10 mouse cellular contexts compared by ENCODE assay signal in the genomic region with DNA sequence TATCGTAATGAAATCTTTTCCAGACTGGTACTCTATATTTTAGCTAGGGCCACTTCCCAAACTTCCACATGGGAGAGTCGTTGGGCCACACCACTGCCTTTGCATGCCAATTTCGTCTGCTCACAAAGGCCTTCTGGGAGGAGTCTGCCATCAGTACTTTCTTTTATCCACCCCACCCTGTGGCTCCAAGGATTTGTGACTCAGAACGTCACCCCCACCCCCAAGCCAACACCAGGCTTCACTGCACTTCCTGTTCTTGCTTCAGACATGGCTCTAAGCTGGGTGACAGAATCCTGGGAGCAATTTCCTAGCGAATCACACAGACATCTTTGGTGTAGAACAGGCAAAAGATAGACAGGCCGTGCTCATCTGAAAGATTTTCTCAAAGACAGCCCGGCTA. TPM values are rescaled to one million over a fixed set of nuclear protein-coding genes. Genes with fewer than 3 reads are reported as not detected.
DNase-seq lines count a peak whose midpoint lies in the region; ATAC-seq and TF ChIP-seq lines count a peak whose summit lies in the region.
"Had no signal": no experiment of that assay in that cellular context is flagged by ENCODE, and none has a peak within 500 bp of the region (broad histone marks: within the 10 kb centered on the region; RNA-seq: fewer than 3 reads in every experiment).

No protein-coding gene starts in this region.

- WGBS in lung, adult 2 months, result 38% methylated on average over 7 of the region's 7 CpGs
- WGBS in heart, embryonic 13.5 days, result 53% methylated on average over 7 of the region's 7 CpGs
- 63% methylated on average over 7 of the region's 7 CpGs for WGBS in stomach, embryonic 14.5 days
- 65% methylated on average over 7 of the region's 7 CpGs for WGBS in forebrain, embryonic 13.5 days

- H3K4me1 ChIP-seq in lung, adult 2 months (ENCODE audit: control insufficient read depth, insufficient read depth, low read length), result 0 out of 2 replicates have a peak, but pooled peaks cover 3% of the 10 kb centered on the region
- H3K4me1 ChIP-seq in heart, embryonic 13.5 days, result peaks cover 59% of the 10 kb centered on the region
- peaks cover 4% of the 10 kb centered on the region; the same call in 1 of the 2 replicates for H3K4me1 ChIP-seq in stomach, embryonic 14.5 days (ENCODE audit: control insufficient read depth, insufficient read depth, low read length)
- H3K4me1 ChIP-seq in forebrain, embryonic 13.5 days, result no peaks in the 10 kb centered on the region

- no peak for TF ChIP-seq POLR2A in lung, adult 2 months (IDR thresholded peaks at IDR 0.05; ENCODE audit: borderline replicate concordance, extremely low read depth, low read depth, low read length)

- H3K9ac ChIP-seq in heart, embryonic 13.5 days, result peak overlapping the region; percentile 21
- H3K9ac ChIP-seq in stomach, embryonic 14.5 days (replicated peaks; ENCODE audit: low read depth, low read length), result no peak overlapping the region
- no peak overlapping the region for H3K9ac ChIP-seq in forebrain, embryonic 13.5 days
- H3K9ac ChIP-seq: liver, embryonic 12.5 days had no signal

- H3K27me3 ChIP-seq in heart, embryonic 13.5 days (replicated peaks), result no peaks in the 10 kb centered on the region
- H3K27me3 ChIP-seq in stomach, embryonic 14.5 days (ENCODE audit: control insufficient read depth, insufficient read depth, low read length), result no peaks in the 10 kb centered on the region
- H3K27me3 ChIP-seq in forebrain, embryonic 13.5 days, result no peaks in the 10 kb centered on the region
- H3K27me3 ChIP-seq: liver, embryonic 12.5 days had no signal

- peak; percentile 28 to 59 for DNase-seq in lung, adult 18-20 months
- DNase-seq in lung, adult 2 months, result no peak
- DNase-seq in adrenal gland, postnatal 14 days, result peak; percentile 81
- DNase-seq in T-cell, adult 2 months (ENCODE audit: low spot score), result no peak

- H3K9me3 ChIP-seq in heart, embryonic 13.5 days, result no peaks in the 10 kb centered on the region
- no peaks in the 10 kb centered on the region for H3K9me3 ChIP-seq in stomach, embryonic 14.5 days (ENCODE audit: control insufficient read depth, low read depth, low read length)
- H3K9me3 ChIP-seq in forebrain, embryonic 13.5 days (replicated peaks), result no peaks in the 10 kb centered on the region
- H3K9me3 ChIP-seq: liver, embryonic 12.5 days had no signal

- peaks cover 47% of the 10 kb centered on the region for H3K36me3 ChIP-seq in heart, embryonic 13.5 days
- peaks cover 42% of the 10 kb centered on the region for H3K36me3 ChIP-seq in stomach, embryonic 14.5 days (ENCODE audit: control insufficient read depth, insufficient read depth, low read length)
- peaks cover 50% of the 10 kb centered on the region for H3K36me3 ChIP-seq in forebrain, embryonic 13.5 days (ENCODE audit: poor library complexity, severe bottlenecking)

- H3K4me2 ChIP-seq in heart, embryonic 13.5 days, result no peak overlapping the region
- H3K4me2 ChIP-seq in stomach, embryonic 14.5 days (replicated peaks; ENCODE audit: low read depth, low read length), result no peak overlapping the region
- no peak overlapping the region for H3K4me2 ChIP-seq in forebrain, embryonic 13.5 days
- H3K4me2 ChIP-seq: liver, embryonic 12.5 days had no signal

- no peak for TF ChIP-seq CTCF in lung, adult 2 months (IDR thresholded peaks at IDR 0.05; ENCODE audit: insufficient read depth, low read length)

- no peak overlapping the region for H3K4me3 ChIP-seq in lung, adult 2 months (replicated peaks; ENCODE audit: extremely low read depth, low read depth, low read length)
- H3K4me3 ChIP-seq in heart, embryonic 13.5 days, result no peak overlapping the region
- H3K4me3 ChIP-seq in stomach, embryonic 14.5 days (ENCODE audit: low read depth, low read length), result no peak overlapping the region
- H3K4me3 ChIP-seq in forebrain, embryonic 13.5 days, result no peak overlapping the region
- H3K4me3 ChIP-seq: liver, embryonic 12.5 days had no signal

- peak overlapping the region; percentile 45; the same call in 1 of the 2 replicates for H3K27ac ChIP-seq in heart, embryonic 13.5 days (replicated peaks)
- H3K27ac ChIP-seq in stomach, embryonic 14.5 days (ENCODE audit: low read length), result peak overlapping the region; percentile 15; the same call in 1 of the 2 replicates
- H3K27ac ChIP-seq in forebrain, embryonic 13.5 days, result no peak overlapping the region
- H3K27ac ChIP-seq: liver, embryonic 12.5 days had no signal

- ATAC-seq in heart, embryonic 13.5 days (ENCODE audit: extremely low read depth, insufficient number of reproducible peaks, low FRiP score, low TSS enrichment), result no peak
- ATAC-seq in stomach, embryonic 14.5 days (ENCODE audit: insufficient number of reproducible peaks, insufficient read depth, low FRiP score, low read depth), result no peak
- no peak for ATAC-seq in forebrain, embryonic 13.5 days
- no peak for ATAC-seq in monocyte, adult 5-6 weeks (replicated peaks; ENCODE audit: insufficient number of reproducible peaks, low FRiP score, low TSS enrichment, poor library complexity, severe bottlenecking)
- ATAC-seq: liver, embryonic 12.5 days had no signal

RNA-seq across cellular contexts. Expression of gene Rsc1a1, which starts 3.6 kb away (rescaled TPM):
- 9.0 and 14.1 TPM in 2 replicates for polyA plus RNA-seq in lung, adult 2 months (2012; rRNA removed)
- total RNA-seq in adrenal gland, postnatal 14 days (2021), result 1.5 and 3.3 TPM in 2 replicates
- 0.43 and 0.96 TPM in 2 replicates for polyA plus RNA-seq in heart, embryonic 13.5 days (2015; fragmentation: Nextera tagmentation; extraction: Ambion mirVana)
- polyA plus RNA-seq in stomach, embryonic 14.5 days (2014; fragmentation: Nextera tagmentation; extraction: Ambion mirVana), result 0.51 TPM in 1 of 2 replicates, not detected in the other
- polyA plus RNA-seq in forebrain, embryonic 13.5 days (2015; fragmentation: Nextera tagmentation; extraction: Ambion mirVana), result 0.21 and 2.8 TPM in 2 replicates
- total RNA-seq in monocyte, adult 5-6 weeks (2017), result 7.4 TPM in 1 of 3 replicates, not detected in the others
- polyA plus RNA-seq: neural tube, embryonic 11.5 days had no signal

RNA-seq across cellular contexts. Expression of gene Plekhm2, which starts 17.1 kb away (rescaled TPM):
- polyA plus RNA-seq in lung, adult 2 months (2012; rRNA removed), result 45.7 and 52.3 TPM in 2 replicates
- total RNA-seq in adrenal gland, postnatal 14 days (2021), result 37.3 and 48.5 TPM in 2 replicates
- 4.9 and 5.1 TPM in 2 replicates for polyA plus RNA-seq in heart, embryonic 13.5 days (2015; fragmentation: Nextera tagmentation; extraction: Ambion mirVana)
- polyA plus RNA-seq in stomach, embryonic 14.5 days (2014; fragmentation: Nextera tagmentation; extraction: Ambion mirVana), result 4.6 TPM in 2 replicates
- 6.1 and 7.2 TPM in 2 replicates for polyA plus RNA-seq in forebrain, embryonic 13.5 days (2015; fragmentation: Nextera tagmentation; extraction: Ambion mirVana)
- 14.4 to 16.5 TPM (median 15.7 TPM) in 3 replicates for total RNA-seq in monocyte, adult 5-6 weeks (2017)

RNA-seq across cellular contexts. Expression of gene Ddi2, which starts 41.5 kb away (rescaled TPM):
- polyA plus RNA-seq in lung, adult 2 months (2012; rRNA removed), result 19.7 and 20.2 TPM in 2 replicates
- 56.0 and 65.2 TPM in 2 replicates for total RNA-seq in adrenal gland, postnatal 14 days (2021)
- polyA plus RNA-seq in heart, embryonic 13.5 days (2015; fragmentation: Nextera tagmentation; extraction: Ambion mirVana), result 13.2 and 15.6 TPM in 2 replicates
- 18.8 and 19.6 TPM in 2 replicates for polyA plus RNA-seq in stomach, embryonic 14.5 days (2014; fragmentation: Nextera tagmentation; extraction: Ambion mirVana)
- polyA plus RNA-seq in forebrain, embryonic 13.5 days (2015; fragmentation: Nextera tagmentation; extraction: Ambion mirVana), result 14.7 TPM in 2 replicates
- total RNA-seq in monocyte, adult 5-6 weeks (2017), result 31.1 to 45.0 TPM (median 34.8 TPM) in 3 replicates

RNA-seq across cellular contexts. Expression of gene Slc25a34, which starts 58.1 kb away (rescaled TPM):
- polyA plus RNA-seq in lung, adult 2 months (2012; rRNA removed), result 2.3 and 3.9 TPM in 2 replicates
- total RNA-seq in adrenal gland, postnatal 14 days (2021), result 31.9 and 32.5 TPM in 2 replicates
- polyA plus RNA-seq in heart, embryonic 13.5 days (2015; fragmentation: Nextera tagmentation; extraction: Ambion mirVana), result 0.37 and 0.49 TPM in 2 replicates
- polyA plus RNA-seq in stomach, embryonic 14.5 days (2014; fragmentation: Nextera tagmentation; extraction: Ambion mirVana), result not detected in 2 replicates
- 0.08 and 0.13 TPM in 2 replicates for polyA plus RNA-seq in forebrain, embryonic 13.5 days (2015; fragmentation: Nextera tagmentation; extraction: Ambion mirVana)
- total RNA-seq in monocyte, adult 5-6 weeks (2017), result not detected in 3 replicates
- polyA plus RNA-seq: liver, embryonic 12.5 days; neural tube, embryonic 11.5 days had no signal

Comparison
In these comparisons a context has a peak if more than half of its experiments do, and no peak if none do; other contexts are left out.
1. DNase-seq: peak in lung, adult 18-20 months (2 of 2) and adrenal gland, postnatal 14 days (single experiment); none in lung, adult 2 months (single experiment) and T-cell, adult 2 months (single experiment).